Mouse (Mus musculus) liver, embryonic 14.5 days (tissue): ENCODE measurements around the gene Arhgef26. TPM values are rescaled to one million over a fixed set of nuclear protein-coding genes. Genes with fewer than 3 reads are reported as not detected.

Source experiments
- ATAC-seq: fragments of 200-750 bp; cut with Nextera tagmentation; 2 replicates; pipeline ENCODE4 v1.8.0; 2017; ENCODE audit warnings: moderate number of reproducible peaks, mild to moderate bottlenecking, moderate library complexity; ENCODE audit not compliant: insufficient read depth
- DNase-seq, 3 experiments: peaks; one replicate each; pipeline ENCODE4 v3.0.0-alpha.2; 2012 to 2013; ENCODE audit warnings: low read depth in 3 of 3, low spot score in 3 of 3
- H3K27ac ChIP-seq: fragments of 300-500 bp; sonication (generic); 2 replicates; pipeline ENCODE4 v1.5.1; 2014; ENCODE audit warnings: moderate library complexity, mild to moderate bottlenecking, control low read depth, inconsistent platforms
- H3K27me3 ChIP-seq: fragments of 300-500 bp; sonication (generic); 2 replicates; pipeline ENCODE4 v1.6.1; 2014; ENCODE audit warnings: mild to moderate bottlenecking, low read length, moderate library complexity; ENCODE audit not compliant: control insufficient read depth, insufficient read depth
- H3K36me3 ChIP-seq: fragments of 300-500 bp; sonication (generic); replicated peaks from 2 replicates; pipeline ENCODE4 v1.6.1; 2014; ENCODE audit warnings: low read depth; ENCODE audit not compliant: control insufficient read depth, insufficient read depth
- H3K4me1 ChIP-seq, 2 experiments: fragments of 200-500 bp in 1 of 2; fragments of 300-500 bp in 1 of 2; sonication (generic) in 1 of 2; replicated peaks; 2 replicates each; pipeline ENCODE4 v1.6.1; 2012 to 2014; ENCODE audit warnings: antibody characterized with exemption in 1 of 2, inconsistent platforms in 1 of 2, low read length in 1 of 2; ENCODE audit not compliant: control insufficient read depth in 2 of 2, insufficient read depth in 2 of 2
- H3K4me2 ChIP-seq: fragments of 300-500 bp; sonication (generic); 2 replicates; pipeline ENCODE4 v1.6.1; 2014; ENCODE audit warnings: low read depth, mild to moderate bottlenecking, control low read depth, moderate library complexity
- H3K4me3 ChIP-seq, 2 experiments: fragments of 200-500 bp in 1 of 2; fragments of 300-500 bp in 1 of 2; sonication (generic) in 1 of 2; 2 replicates each; pipeline ENCODE4 v1.5.1; 2012 to 2014; ENCODE audit warnings: low read depth in 2 of 2, low read length in 2 of 2, mild to moderate bottlenecking in 2 of 2, control low read depth in 1 of 2, inconsistent platforms in 1 of 2, moderate library complexity in 1 of 2; ENCODE audit not compliant: insufficient read depth in 1 of 2
- H3K9ac ChIP-seq: fragments of 300-500 bp; sonication (generic); replicated peaks from 2 replicates; pipeline ENCODE4 v1.6.1; 2014; ENCODE audit warnings: mild to moderate bottlenecking, control low read depth, moderate library complexity
- H3K9me3 ChIP-seq: fragments of 300-500 bp; sonication (generic); 2 replicates; pipeline ENCODE4 v1.6.1; 2016; ENCODE audit warnings: low read length, mixed read lengths; ENCODE audit not compliant: control insufficient read depth
- CTCF ChIP-seq: IDR thresholded peaks from 2 replicates; pipeline ENCODE4 v1.5.1; 2016; ENCODE audit warnings: antibody characterized with exemption, low read depth, control low read depth
- EP300 ChIP-seq: IDR thresholded peaks from 2 replicates; pipeline ENCODE4 v1.6.1; 2016; ENCODE audit warnings: antibody characterized with exemption, low read depth
- WGBS: fragments of 180-500 bp; shearing (Covaris S2); extraction: QIAGEN DNeasy Blood & Tissue Kit; methylation state at CpG from one replicate; pipeline ENCODE4 v1.1.7; 2014; ENCODE audit not compliant: insufficient replicate concordance; 5-methylcytosine and 5-hydroxymethylcytosine counted together
- polyA plus RNA-seq, 2 experiments: library from polyadenylated mRNA; depleted of rRNA in 1 of 2; stranded (reverse) in 1 of 2; unstranded in 1 of 2; fragments of >200 nt; fragmentation: Nextera tagmentation in 1 of 2; extraction: Ambion mirVana in 1 of 2; gene quantifications; 2 replicates each; pipeline versions ENCODE4 v1.2.1 to v1.2.3; 2012 to 2014

Gene Arhgef26
- polyA plus RNA-seq, 2 experiments, result 0.08 to 0.10 TPM

GRCm38 (mm10) chr3:62341496-62342205 lies 3.5 kb downstream of the Arhgef26 start:
- TF ChIP-seq EP300 (no peak), CTCF (no peak)
- Histone ChIP-seq H3K27me3 (peaks cover 33% of the 10 kb centered on the region), H3K9me3 (no peaks in the 10 kb centered on the region), H3K4me3 (no peak overlapping the region), H3K36me3 (no peaks in the 10 kb centered on the region), H3K27ac (no peak overlapping the region), H3K4me1 (no peaks in the 10 kb centered on the region), H3K4me2 (no peak overlapping the region), H3K9ac (no peak overlapping the region)
- ATAC-seq, result no peak
- no peak for DNase-seq
- 47% methylated on average over 3 of the region's 3 CpGs for WGBS

- Histone ChIP-seq H3K4me1 (no peaks in the 10 kb centered on the region), H3K9ac (no peak overlapping the region), H3K27me3 (no peaks in the 10 kb centered on the region), H3K4me3 (no peak overlapping the region), H3K27ac (no peak overlapping the region), H3K9me3 (no peaks in the 10 kb centered on the region), H3K36me3 (no peaks in the 10 kb centered on the region), H3K4me2 (no peak overlapping the region)
- TF ChIP-seq EP300 (no peak), CTCF (no peak)
- ATAC-seq (no peak), DNase-seq (no peak)
- 50% methylated on average over 6 of the region's 6 CpGs for WGBS
These were observed 10.5 kb downstream of the Arhgef26 start for GRCm38 (mm10) chr3:62348514-62349217.

- no peaks in the 10 kb centered on the region for H3K9me3 ChIP-seq
- H3K27ac ChIP-seq, result no peak overlapping the region
- no peaks in the 10 kb centered on the region for H3K27me3 ChIP-seq
- no peak for DNase-seq
- 64% methylated on average over 11 of the region's 11 CpGs for WGBS
- ATAC-seq, result no peak
- H3K4me1 ChIP-seq, result no peaks in the 10 kb centered on the region
- no peaks in the 10 kb centered on the region for H3K36me3 ChIP-seq
- H3K4me3 ChIP-seq, result no peak overlapping the region
- no peak overlapping the region for H3K9ac ChIP-seq
- no peak overlapping the region for H3K4me2 ChIP-seq
- TF ChIP-seq CTCF (no peak), EP300 (no peak)
These were observed 11.2 kb downstream of the Arhgef26 start for GRCm38 (mm10) chr3:62349218-62349897.

- TF ChIP-seq EP300, result no peak
- TF ChIP-seq CTCF, result no peak
- H3K9ac ChIP-seq, result no peak overlapping the region
- H3K4me1 ChIP-seq, result no peaks in the 10 kb centered on the region
- DNase-seq, result no peak
- H3K27me3 ChIP-seq, result no peaks in the 10 kb centered on the region
- WGBS, result 41% methylated on average over 4 of the region's 4 CpGs
- no peak overlapping the region for H3K4me3 ChIP-seq
- no peaks in the 10 kb centered on the region for H3K9me3 ChIP-seq
- H3K4me2 ChIP-seq, result no peak overlapping the region
- no peak for ATAC-seq
- H3K36me3 ChIP-seq, result no peaks in the 10 kb centered on the region
- no peak overlapping the region for H3K27ac ChIP-seq
These were observed 13.9 kb downstream of the Arhgef26 start for GRCm38 (mm10) chr3:62352071-62352470.

- Histone ChIP-seq H3K4me2 (no peak overlapping the region), H3K9ac (no peak overlapping the region), H3K4me3 (no peak overlapping the region), H3K9me3 (no peaks in the 10 kb centered on the region), H3K27me3 (no peaks in the 10 kb centered on the region), H3K36me3 (no peaks in the 10 kb centered on the region), H3K4me1 (no peaks in the 10 kb centered on the region), H3K27ac (no peak overlapping the region)
- TF ChIP-seq EP300 (no peak), CTCF (no peak)
- 60% methylated on average over 4 of the region's 4 CpGs for WGBS
- no peak for ATAC-seq
- no peak for DNase-seq
These were observed 14.7 kb downstream of the Arhgef26 start for GRCm38 (mm10) chr3:62352876-62353275.
